Mouse (Mus musculus) embryonic fibroblast, embryonic 13.5 days (primary cell): ENCODE data around the gene Ttll9.

Source experiments
- CTCF ChIP-seq: IDR thresholded peaks from 2 replicates; pipeline ENCODE4 v1.5.1; 2011; ENCODE audit warnings: mild to moderate bottlenecking, control low read depth, low read length, moderate library complexity, borderline replicate concordance; ENCODE audit not compliant: insufficient read depth
- POLR2A ChIP-seq: IDR thresholded peaks from 2 replicates; pipeline ENCODE4 v1.6.1; 2011; ENCODE audit warnings: low read depth, mild to moderate bottlenecking, control low read depth, low read length, moderate library complexity

- TF ChIP-seq CTCF = no peak
- TF ChIP-seq POLR2A = no peak
These were observed 20.5 kb upstream of the Ttll9 start for GRCm38 (mm10) chr2:152941776-152942175.
